Mouse (Mus musculus) adrenal gland, postnatal 25 days (tissue): Measurements from ENCODE around the gene Ipo4. TPM values are rescaled to one million over a fixed set of nuclear protein-coding genes. Genes with fewer than 3 reads are reported as not detected.

Experiments used
- DNase-seq: peaks from one replicate; pipeline ENCODE4 v3.0.0; 2021; ENCODE audit warnings: mixed read lengths
- total RNA-seq: library from RNA; stranded (reverse); gene quantifications from 2 replicates; pipeline ENCODE4 v1.2.3, GENCODE M21; 2021

Ipo4 gene
- total RNA-seq, 1 experiment from 2014 or later, result 100 TPM

DNA sequence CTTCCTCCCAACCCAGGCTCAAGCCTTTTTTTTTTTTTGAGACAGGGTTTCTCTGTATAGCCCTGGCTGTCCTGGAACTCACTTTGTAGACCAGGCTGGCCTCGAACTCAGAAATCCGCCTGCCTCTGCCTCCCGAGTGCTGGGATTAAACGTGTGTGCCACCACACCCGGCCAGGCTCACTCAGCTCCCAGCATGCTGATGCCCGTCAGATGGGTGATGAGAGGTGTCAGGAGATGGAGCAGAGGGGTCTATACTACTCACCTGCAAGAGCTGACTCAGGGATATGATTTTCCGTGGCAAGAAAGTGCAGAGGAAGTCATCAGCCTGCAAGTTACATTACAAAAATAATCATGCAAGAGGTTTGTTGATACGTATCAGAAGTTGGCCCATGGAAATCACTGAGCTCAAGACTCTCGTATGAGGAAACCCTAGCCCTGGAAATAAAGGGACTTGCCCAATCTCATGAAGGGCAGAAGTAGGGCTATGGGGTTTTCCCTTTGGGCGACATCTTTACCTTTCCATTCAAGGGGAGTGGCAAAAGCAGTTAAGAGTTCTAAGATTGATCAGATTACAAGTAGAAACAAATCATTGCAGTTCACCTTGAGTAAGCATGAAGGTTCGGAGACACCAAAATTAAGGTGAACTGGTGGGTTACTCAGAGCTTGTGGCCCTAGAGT lies 45.8 kb downstream of the Ipo4 start:
- DNase-seq, result no peak

DNA sequence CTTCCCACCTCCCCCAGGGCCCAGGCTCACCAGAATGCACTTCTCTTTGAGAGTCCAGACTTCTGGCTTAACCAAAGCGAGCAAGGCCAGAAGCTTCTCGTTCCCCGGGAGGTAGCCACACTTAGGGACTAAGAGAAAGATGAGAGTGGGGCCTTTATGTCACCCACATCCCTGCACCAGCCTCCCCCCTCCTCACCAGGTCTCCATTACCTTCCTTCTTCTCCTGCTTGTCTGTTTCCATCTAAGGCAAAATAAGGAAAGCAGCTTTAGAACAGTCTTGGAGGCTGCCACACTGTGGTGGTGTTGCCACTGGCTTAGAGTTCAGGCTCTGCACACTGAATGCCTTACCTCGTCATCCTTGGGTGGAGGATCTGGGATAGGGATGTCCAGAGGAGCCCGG lies 46.5 kb downstream of the Ipo4 start:
- no peak for DNase-seq

DNA sequence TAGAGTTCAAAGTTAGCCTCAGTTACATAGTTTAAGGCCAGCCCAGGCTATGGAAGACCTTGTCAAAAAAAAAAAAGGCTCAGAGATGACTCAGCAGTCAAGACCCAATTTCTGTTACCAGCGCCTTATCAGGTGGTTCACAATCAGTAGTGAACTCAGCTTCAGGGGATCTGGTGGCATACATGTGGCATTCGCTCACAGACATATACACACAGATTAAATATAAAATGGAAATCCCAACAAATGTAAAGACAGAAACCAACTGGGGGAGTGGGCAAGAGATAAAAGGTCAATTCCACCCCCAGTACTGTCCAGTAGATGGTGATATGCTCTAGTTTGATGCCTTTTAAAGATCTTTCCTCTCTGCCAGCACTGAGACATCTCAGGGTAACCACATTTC lies 49.6 kb downstream of the Ipo4 start:
- no peak for DNase-seq

DNA sequence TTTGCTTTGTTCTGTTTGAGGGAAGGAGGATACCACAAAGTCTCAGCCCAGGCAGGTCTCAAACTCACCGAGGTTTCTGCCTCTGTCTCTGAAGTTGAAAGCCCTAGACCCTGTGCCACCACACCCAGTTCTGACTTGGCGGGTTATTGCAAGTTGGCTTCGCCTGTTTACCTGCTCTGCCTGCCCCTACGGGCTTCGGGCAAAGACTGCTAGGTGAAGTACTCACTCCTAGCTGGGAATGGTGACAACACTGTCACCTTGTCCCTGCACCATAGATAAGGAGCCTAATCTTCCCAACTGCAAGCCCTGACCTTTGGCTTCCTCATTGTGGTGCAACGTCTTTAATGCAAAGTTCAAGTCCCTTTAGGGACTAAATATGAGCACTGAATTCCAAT lies 50.2 kb downstream of the Ipo4 start:
- no peak for DNase-seq

DNA sequence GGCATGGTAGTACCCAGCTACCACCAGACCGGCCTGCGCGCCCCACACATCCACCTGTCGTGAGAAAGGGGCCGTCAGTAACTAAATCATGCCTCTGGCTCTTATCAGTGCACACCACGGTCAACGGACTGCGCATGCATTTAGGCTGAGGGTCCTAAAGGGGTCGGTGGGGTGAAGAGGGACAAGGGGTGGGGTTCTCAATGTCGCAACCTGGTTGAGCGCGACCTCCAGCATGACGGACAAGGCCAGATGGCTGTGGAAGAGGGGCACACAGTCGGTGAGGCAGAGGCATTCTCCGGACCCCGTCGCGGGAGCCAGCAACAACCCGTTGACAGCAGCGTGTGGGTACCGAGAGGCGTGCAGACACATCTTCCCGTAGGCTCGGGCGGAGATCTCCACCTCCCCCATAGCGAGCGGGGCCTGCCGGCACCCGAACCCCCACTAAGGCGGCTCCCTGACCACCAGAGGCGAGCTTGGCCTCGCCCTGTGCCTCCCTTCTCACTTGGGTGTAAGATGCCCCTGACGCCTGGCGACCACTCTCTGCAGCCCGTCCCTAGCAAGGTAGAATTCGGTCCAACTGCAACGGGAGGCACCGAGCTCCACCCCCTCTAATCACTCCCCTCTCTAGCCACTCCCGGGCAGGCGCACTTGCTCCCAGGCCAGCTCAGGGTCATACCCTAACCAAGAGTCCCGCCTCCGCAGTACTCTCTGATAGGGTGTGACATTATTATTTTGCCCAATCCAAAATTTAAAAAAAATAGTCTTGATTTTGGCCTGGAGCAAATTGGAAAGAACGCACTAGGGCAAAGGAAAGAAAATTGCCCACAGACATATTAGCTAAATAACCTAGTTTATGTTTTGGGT lies 50.8 kb downstream of the Ipo4 start, which contains the start of gene Emc9:
Emc9 (minus strand) TSS at position 601 of the 864 bp plus-strand sequence.
- peak; percentile 89 for DNase-seq

DNA sequence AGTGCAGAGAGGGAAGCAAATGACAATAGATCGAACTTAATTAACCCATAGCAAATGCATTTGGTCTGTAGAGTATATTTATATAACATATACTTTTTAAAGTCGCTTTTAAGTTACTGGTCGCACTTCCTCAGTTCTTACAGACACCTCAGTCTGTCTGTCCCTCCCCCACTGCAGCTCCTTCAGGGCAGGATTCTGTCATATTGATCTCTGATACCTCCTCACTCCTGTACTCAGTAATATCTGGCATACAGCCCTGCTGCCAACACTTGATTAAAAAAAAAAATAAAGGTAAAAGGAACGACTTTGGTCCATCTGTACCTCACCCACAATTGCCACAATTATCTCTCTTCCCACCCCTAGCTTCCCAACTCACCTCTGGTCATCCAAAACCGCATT lies 51.5 kb downstream of the Ipo4 start:
- DNase-seq, result no peak

DNA sequence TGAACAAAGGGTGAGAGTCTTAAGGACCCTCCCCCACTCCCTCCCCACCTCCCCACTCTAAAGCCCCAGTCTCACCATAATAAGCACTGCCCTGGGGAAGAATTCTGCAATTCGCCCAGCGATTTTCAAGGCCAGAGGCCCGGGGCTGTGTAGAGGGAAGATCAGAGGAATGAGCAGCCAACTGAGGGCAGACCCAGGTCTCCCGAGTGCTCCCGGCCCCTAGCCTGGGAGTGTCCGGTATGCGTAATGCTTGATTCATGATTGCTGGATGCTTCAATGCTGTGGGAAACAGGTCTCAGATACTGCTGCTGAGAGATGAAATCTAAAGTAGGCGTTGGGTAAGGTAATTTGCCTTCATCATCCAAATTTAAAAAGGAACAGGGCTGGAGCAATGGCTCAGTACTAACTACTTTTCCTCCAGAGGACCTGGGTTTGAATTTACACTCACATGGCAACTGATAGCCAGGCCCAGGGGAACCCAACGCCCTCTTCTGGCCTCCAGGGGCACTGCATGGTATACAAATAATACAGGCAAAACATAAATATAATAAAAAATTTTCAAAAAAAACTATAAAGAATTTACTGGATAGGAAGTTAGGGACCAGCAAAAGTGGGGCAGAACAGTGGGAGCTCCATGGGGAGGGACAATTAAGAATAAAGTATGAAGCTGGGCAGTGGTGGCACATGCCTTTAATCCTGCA lies 53.6 kb downstream of the Ipo4 start:
- DNase-seq, result no peak

DNA sequence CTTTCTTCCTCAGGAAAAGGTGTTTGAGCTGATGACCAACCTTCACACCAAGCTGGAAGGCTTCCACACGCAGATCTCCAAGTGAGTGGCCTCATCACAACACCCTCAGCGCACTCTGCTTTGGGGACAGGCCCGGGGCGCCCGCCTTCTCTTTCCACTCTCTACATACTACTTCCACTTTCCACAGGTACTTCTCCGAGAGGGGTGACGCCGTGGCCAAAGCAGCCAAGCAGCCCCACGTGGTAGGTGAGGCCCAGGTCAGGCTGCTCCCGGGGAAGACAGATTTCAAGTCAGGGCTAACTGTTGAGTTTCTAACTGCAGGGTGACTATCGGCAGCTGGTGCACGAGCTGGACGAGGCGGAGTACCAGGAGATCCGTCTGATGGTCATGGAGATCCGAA lies 55.0 kb downstream of the Ipo4 start:
- DNase-seq, result no peak

DNA sequence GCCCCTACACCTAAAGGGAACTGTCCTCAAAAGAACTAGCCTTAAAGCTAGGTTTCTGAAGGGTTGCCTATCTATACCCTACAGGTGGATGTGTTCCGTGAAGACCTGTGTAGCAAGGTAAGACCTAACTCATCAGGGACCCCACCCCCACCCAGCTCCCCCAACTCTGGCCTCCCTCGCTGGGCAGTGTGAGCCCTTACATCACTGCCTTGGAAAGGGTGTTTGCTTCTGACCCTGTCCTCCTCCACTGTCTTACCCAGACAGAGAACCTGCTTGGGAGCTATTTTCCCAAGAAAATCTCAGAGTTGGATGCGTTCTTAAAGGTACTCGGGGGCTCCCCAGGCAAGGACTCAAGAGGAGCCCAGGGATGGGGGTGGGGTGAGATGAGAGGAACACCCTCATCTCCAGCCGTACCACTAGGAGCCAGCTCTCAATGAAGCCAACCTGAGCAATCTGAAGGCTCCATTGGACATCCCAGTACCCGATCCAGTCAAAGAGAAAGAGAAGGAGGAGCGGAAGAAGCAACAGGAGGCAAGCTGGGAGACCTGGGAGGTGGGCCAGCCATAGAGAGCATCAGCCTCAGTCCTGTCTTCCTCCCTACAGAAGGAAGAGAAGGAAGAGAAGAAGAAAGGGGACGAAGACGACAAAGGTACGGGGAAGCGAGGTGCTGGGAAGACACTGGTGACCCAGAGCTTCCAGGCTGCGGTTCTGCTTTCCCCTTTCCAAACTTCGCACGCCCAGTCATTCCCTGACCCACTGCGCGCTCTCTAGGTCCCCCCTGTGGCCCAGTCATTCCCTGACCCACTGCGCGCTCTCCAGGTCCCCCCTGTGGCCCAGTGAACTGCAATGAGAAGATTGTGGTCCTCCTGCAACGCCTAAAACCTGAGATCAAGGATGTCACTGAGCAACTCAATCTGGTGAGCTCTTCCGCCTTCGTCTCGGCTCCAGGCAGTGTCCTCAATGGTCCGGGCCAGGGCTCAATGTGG lies 56.0 kb downstream of the Ipo4 start:
- no peak for DNase-seq

DNA sequence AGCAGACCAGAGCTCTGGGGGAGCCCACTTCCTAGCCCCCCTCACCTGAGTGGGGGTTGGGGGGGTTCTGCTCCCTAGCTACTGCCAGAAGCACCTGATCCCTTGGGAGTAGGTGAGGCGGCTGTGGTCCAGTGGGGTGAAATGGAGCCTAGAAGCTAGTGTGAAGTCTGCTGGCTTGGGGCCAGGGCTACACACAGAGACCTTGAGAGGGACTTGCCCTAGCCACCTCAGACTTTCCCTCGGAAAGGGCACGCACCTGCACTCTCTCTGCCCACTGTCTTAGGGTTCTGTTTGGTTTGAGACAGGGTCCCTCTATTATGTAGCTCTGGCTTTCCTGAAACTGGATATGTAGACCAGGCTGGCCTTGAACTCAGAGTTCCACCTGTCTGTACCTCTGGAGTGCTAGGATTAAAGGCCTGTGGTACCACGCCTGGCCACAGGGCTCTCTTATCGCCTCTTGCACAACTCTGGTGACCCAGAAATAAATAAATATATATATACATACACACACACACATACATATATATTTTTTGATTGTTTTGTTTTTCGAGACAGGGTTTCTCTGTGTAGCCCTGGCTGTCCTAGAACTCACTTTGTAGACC lies 57.0 kb downstream of the Ipo4 start:
- DNase-seq, result peak; percentile 80

DNA sequence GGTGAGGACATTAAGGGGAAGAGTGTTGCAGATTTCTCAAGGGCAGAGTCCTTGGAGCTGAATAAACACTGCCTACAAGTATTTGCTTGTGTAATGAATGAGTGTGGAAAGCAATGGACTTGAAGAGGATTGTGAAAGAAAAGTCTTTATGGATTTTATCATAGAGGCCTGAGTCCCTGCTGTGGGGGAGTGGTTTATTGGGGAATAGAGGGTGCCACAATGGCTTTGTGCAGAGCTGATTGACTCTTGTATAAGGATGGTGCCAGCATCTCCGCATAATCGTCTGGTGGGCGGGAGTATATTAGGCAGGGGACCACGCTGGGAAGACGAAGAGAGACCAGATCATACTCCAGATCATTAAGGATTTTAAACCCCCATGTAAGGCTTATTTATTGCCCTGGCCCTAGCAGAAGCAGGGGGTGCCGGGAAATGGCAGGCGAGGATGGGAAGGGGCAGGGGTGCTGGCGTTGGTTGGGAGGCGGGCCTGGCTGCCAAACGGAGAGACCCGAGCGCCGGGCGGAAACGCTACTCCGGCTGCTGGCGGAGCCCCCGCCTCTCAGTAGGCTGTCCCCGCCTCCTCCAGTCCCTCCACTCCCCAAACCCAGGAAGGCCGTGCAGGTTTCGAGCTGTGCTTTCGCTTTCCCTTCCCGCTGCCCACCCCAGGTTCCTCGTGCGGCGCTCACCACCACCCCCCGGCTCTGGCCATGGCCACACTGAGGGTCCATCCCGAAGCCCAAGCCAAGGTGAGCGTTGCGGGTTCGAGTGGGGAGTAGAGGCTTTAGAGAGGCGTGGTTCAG lies 57.7 kb downstream of the Ipo4 start, which contains the start of gene Psme1:
Psme1 (plus strand) TSS at position 253 of the 797 bp plus-strand sequence.
- peak; percentile 83 for DNase-seq

DNA sequence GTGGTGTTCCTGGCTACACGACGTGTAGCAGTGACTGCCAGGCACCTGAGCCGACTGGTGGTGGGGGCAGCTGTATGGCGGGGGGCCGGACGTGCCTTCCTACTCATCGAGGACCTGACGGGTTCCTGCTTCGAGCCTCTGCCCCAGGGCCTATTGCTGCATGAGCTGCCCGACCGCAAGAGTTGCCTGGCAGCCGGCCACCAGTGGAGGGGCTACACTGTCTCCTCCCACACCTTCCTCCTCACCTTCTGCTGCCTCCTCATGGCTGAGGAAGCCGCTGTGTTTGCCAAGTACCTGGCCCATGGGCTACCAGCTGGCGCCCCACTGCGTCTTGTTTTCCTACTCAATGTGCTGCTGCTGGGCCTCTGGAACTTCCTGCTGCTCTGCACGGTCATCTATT lies 59.4 kb downstream of the Ipo4 start:
- no peak for DNase-seq

DNA sequence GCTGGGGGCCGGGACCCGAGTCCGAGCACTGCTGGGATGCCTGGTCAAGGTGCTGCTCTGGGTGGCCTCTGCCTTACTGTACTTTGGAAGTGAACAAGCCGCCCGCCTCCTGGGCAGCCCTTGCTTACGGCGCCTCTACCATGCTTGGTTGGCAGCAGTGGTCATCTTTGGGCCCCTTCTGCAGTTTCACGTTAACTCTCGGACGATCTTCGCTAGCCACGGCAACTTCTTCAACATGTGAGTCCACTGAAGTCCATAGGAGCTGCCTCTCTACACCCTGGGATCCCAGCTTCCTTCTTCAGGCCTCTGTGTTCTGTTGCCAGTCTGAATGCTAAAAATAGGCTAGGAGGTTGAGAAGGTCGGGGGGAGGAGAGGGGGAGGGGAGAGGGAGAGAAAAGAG lies 60.0 kb downstream of the Ipo4 start:
- no peak for DNase-seq

Other genes starting within 250 kb of the Ipo4 start
- 83.7 and 89.8 TPM in 2 replicates for gene Dhrs4, start 157.2 kb downstream of the Ipo4 start, total RNA-seq
- gene Carmil3, start 145.3 kb downstream of the Ipo4 start, total RNA-seq, result 7.3 and 9.6 TPM in 2 replicates
- 0.12 TPM in 1 of 2 replicates, not detected in the other for gene Cpne6, start 125.5 kb downstream of the Ipo4 start, total RNA-seq
- gene Nrl, start 111.0 kb downstream of the Ipo4 start, total RNA-seq, result not detected in 2 replicates
- gene Pck2, start 95.7 kb downstream of the Ipo4 start, total RNA-seq, result 33.9 and 46.2 TPM in 2 replicates
- 131 and 160 TPM in 2 replicates for gene Dcaf11, start 76.0 kb downstream of the Ipo4 start, total RNA-seq
- 2.6 TPM in 1 of 2 replicates, not detected in the other for gene A730061H03Rik, start 75.6 kb downstream of the Ipo4 start, total RNA-seq
- gene Fitm1, start 60.3 kb downstream of the Ipo4 start, total RNA-seq, result 1.7 and 2.6 TPM in 2 replicates
- gene Psme1, start 57.8 kb downstream of the Ipo4 start, total RNA-seq, result 328 and 383 TPM in 2 replicates
- 34.5 and 61.6 TPM in 2 replicates for gene Emc9, start 50.7 kb downstream of the Ipo4 start, total RNA-seq
- gene Psme2, start 44.8 kb downstream of the Ipo4 start, total RNA-seq, result 357 and 368 TPM in 2 replicates
- gene Rnf31, start 44.2 kb downstream of the Ipo4 start, total RNA-seq, result 37.4 and 49.3 TPM in 2 replicates
- gene Irf9, start 32.4 kb downstream of the Ipo4 start, total RNA-seq, result 24.2 and 24.8 TPM in 2 replicates
- gene Rec8, start 17.9 kb downstream of the Ipo4 start, total RNA-seq, result 13.6 TPM in 2 replicates
- 2.4 and 2.5 TPM in 2 replicates for gene Gm49378, start 1.9 kb upstream of the Ipo4 start, total RNA-seq
- gene Tm9sf1, start 7.8 kb upstream of the Ipo4 start, total RNA-seq, result 81.1 and 98.6 TPM in 2 replicates
- gene Tssk4, start 14.2 kb upstream of the Ipo4 start, total RNA-seq, result 2.6 and 2.9 TPM in 2 replicates
- gene Mdp1, start 24.6 kb upstream of the Ipo4 start, total RNA-seq, result 73.5 and 88.6 TPM in 2 replicates
- 28.0 and 32.2 TPM in 2 replicates for gene Gmpr2, start 36.0 kb upstream of the Ipo4 start, total RNA-seq
- 347 and 352 TPM in 2 replicates for gene Nedd8, start 36.2 kb upstream of the Ipo4 start, total RNA-seq
- 30.0 and 36.4 TPM in 2 replicates for gene Tinf2, start 45.9 kb upstream of the Ipo4 start, total RNA-seq
- gene Tgm1, start 78.0 kb upstream of the Ipo4 start, total RNA-seq, result not detected in 2 replicates
- 23.7 and 28.1 TPM in 2 replicates for gene Rabggta, start 86.3 kb upstream of the Ipo4 start, total RNA-seq
- 75.8 and 77.4 TPM in 2 replicates for gene Dhrs1, start 109.7 kb upstream of the Ipo4 start, total RNA-seq
- gene Nop9, start 109.7 kb upstream of the Ipo4 start, total RNA-seq, result 20.9 and 24.4 TPM in 2 replicates
- gene Cideb, start 122.5 kb upstream of the Ipo4 start, total RNA-seq, result 0.79 and 2.9 TPM in 2 replicates
- gene Ltb4r2, start 125.5 kb upstream of the Ipo4 start, total RNA-seq, result 0.12 TPM in 1 of 2 replicates, not detected in the other
- gene Ltb4r1, start 130.0 kb upstream of the Ipo4 start, total RNA-seq, result not detected in 2 replicates
- 8.0 and 10.2 TPM in 2 replicates for gene Adcy4, start 148.1 kb upstream of the Ipo4 start, total RNA-seq
- gene Ripk3, start 152.9 kb upstream of the Ipo4 start, total RNA-seq, result 2.9 and 3.6 TPM in 2 replicates
- gene Nfatc4, start 187.2 kb upstream of the Ipo4 start, total RNA-seq, result 19.9 and 30.5 TPM in 2 replicates
- gene Nynrin, start 218.1 kb upstream of the Ipo4 start, total RNA-seq, result 10.7 and 13.5 TPM in 2 replicates
- gene Cbln3, start 248.4 kb upstream of the Ipo4 start, total RNA-seq, result 0.15 and 0.24 TPM in 2 replicates
- 21.6 and 25.5 TPM in 2 replicates for gene Khnyn, start 249.0 kb upstream of the Ipo4 start, total RNA-seq